Mouse (Mus musculus) spleen, postnatal 0 days (tissue): ENCODE measurements around the gene Ahrr. TPM values are rescaled to one million over a fixed set of nuclear protein-coding genes. Genes with fewer than 3 reads are reported as not detected.

ENCODE experiments used
- polyA plus RNA-seq: library from polyadenylated mRNA; unstranded; fragments of >200 nt; fragmentation: Nextera tagmentation; extraction: Ambion mirVana; gene quantifications from 2 replicates; pipeline ENCODE4 v1.2.1, GENCODE M21; 2015

The Ahrr gene
- 0.10 and 0.13 TPM in 2 replicates for polyA plus RNA-seq

GRCm38 (mm10) chr13:74292167-74292566, at the start of gene Ahrr:
Gene Ahrr (minus strand): TSS chr13:74292331.

GRCm38 (mm10) chr13:74317170-74317849, 25.2 kb upstream of the Ahrr start, which contains the start of gene Pdcd6:
Gene Pdcd6 (minus strand): TSS chr13:74317580.

GRCm38 (mm10) chr13:74208317-74208985, 83.7 kb downstream of the Ahrr start, which contains the start of gene Exoc3:
Gene Exoc3 (minus strand): TSS chr13:74208732.

Other genes starting within 250 kb of the Ahrr start
- gene Cep72, start 230.0 kb downstream of the Ahrr start, polyA plus RNA-seq: 7.2 and 9.0 TPM in 2 replicates
- not detected in 2 replicates for gene Slc9a3, start 170.9 kb downstream of the Ahrr start, polyA plus RNA-seq
- gene Exoc3, start 83.6 kb downstream of the Ahrr start, polyA plus RNA-seq: 30.9 and 34.4 TPM in 2 replicates
- gene Pdcd6, start 25.2 kb upstream of the Ahrr start, polyA plus RNA-seq: 110 and 114 TPM in 2 replicates
- 128 and 137 TPM in 2 replicates for gene Sdha, start 57.9 kb upstream of the Ahrr start, polyA plus RNA-seq
- 22.8 and 28.8 TPM in 2 replicates for gene Ccdc127, start 58.0 kb upstream of the Ahrr start, polyA plus RNA-seq
- gene Lrrc14b, start 71.7 kb upstream of the Ahrr start, polyA plus RNA-seq: not detected in 2 replicates
- 1.1 and 1.4 TPM in 2 replicates for gene Zfp72, start 98.5 kb upstream of the Ahrr start, polyA plus RNA-seq
- 113 and 116 TPM in 2 replicates for gene Ftl1-ps1, start 107.4 kb upstream of the Ahrr start, polyA plus RNA-seq
- 15.3 and 15.7 TPM in 2 replicates for gene Zfp825, start 201.7 kb upstream of the Ahrr start, polyA plus RNA-seq